Mouse (Mus musculus) cerebellum, adult 2 months (tissue): ENCODE measurements around the gene Tnf. TPM values are rescaled to one million over a fixed set of nuclear protein-coding genes. Genes with fewer than 3 reads are reported as not detected.
"Not testable (repeated sequence)": the region's sequence is repeated elsewhere in the genome, so short reads cannot be mapped to it uniquely, and the experiment has no call there.

Experiments used
- DNase-seq, 2 experiments: peaks; one replicate each; pipeline ENCODE4 v3.0.0; 2021
- H3K27ac ChIP-seq: fragments of 200-500 bp; 2 replicates; pipeline ENCODE4 v1.5.1; 2012; ENCODE audit warnings: low read length, control low read depth, inconsistent platforms; ENCODE audit not compliant: insufficient read depth
- H3K27me3 ChIP-seq: fragments of 200-500 bp; 2 replicates; pipeline ENCODE4 v1.6.1; 2012; ENCODE audit warnings: inconsistent platforms, mild to moderate bottlenecking, low read length, moderate library complexity; ENCODE audit not compliant: control insufficient read depth, insufficient read depth
- H3K4me1 ChIP-seq: fragments of 200-500 bp; 2 replicates; pipeline ENCODE4 v1.6.1; 2011; ENCODE audit warnings: low read length; ENCODE audit not compliant: control insufficient read depth, insufficient read depth
- H3K4me3 ChIP-seq: fragments of 200-500 bp; replicated peaks from 2 replicates; pipeline ENCODE3; 2011; ENCODE audit warnings: mild to moderate bottlenecking, low read depth, low read length, control low read depth; ENCODE audit not compliant: insufficient read depth
- CTCF ChIP-seq: fragments of 200-500 bp; IDR thresholded peaks from 2 replicates; pipeline ENCODE4 v1.5.1; 2011; ENCODE audit warnings: low read depth, mild to moderate bottlenecking, control low read depth, low read length, moderate library complexity, borderline replicate concordance; ENCODE audit not compliant: insufficient read depth
- POLR2A ChIP-seq: fragments of 200-500 bp; IDR thresholded peaks from 2 replicates; pipeline ENCODE4 v1.6.1; 2011; ENCODE audit warnings: low read length, control low read depth, borderline replicate concordance; ENCODE audit not compliant: insufficient read depth
- WGBS: fragments of 180-500 bp; shearing (Covaris S2); methylation state at CpG from one replicate; pipeline ENCODE4 v1.1.7; 2018; 5-methylcytosine and 5-hydroxymethylcytosine counted together
- polyA plus RNA-seq: library from polyadenylated mRNA; depleted of rRNA; stranded (reverse); fragments of >200 nt; gene quantifications from 2 replicates; pipeline ENCODE4 v1.2.3, GENCODE M21; 2012

Gene Tnf
- polyA plus RNA-seq, 1 experiment, result not detected

- DNase-seq, result peak; percentile 60 to 66
- peak; percentile 36; the same call in 1 of the 2 replicates for TF ChIP-seq POLR2A
- no peak for TF ChIP-seq CTCF
Measured at GRCm38 (mm10) chr17:35236996-35237395, 35.2 kb upstream of the Tnf start.

GRCm38 (mm10) chr17:35236390-35236746 lies 34.6 kb upstream of the Tnf start:
- peak; percentile 90 for TF ChIP-seq CTCF
- TF ChIP-seq POLR2A, result peak; percentile 49; the same call in 1 of the 2 replicates
- peaks cover 11% of the 10 kb centered on the region; the same call in 1 of the 2 replicates for H3K4me1 ChIP-seq
- 1% methylated on average over 18 of the region's 18 CpGs for WGBS

More at GRCm38 (mm10) chr17:35236996-35237395, 35.2 kb upstream of the Tnf start:
- peak overlapping the region; percentile 82 for H3K27ac ChIP-seq
- H3K4me1 ChIP-seq, result peaks cover 8% of the 10 kb centered on the region; the same call in 1 of the 2 replicates
- H3K27me3 ChIP-seq, result no peaks in the 10 kb centered on the region
- 9% methylated on average over 9 of the region's 9 CpGs for whole genome bisulfite sequencing
- H3K4me3 ChIP-seq, result peak overlapping the region; percentile 83

GRCm38 (mm10) chr17:35235614-35236389 lies 34.0 kb upstream of the Tnf start, which contains the start of gene Nfkbil1:
Gene Nfkbil1 (minus strand): TSS chr17:35235792.
- Histone ChIP-seq H3K27me3 (no peaks in the 10 kb centered on the region), H3K4me1 (peaks cover 11% of the 10 kb centered on the region; the same call in 1 of the 2 replicates), H3K4me3 (peak within 1 kb of the TSS; percentile 83), H3K27ac (peak within 1 kb of the TSS; percentile 82)
- 0 out of 2 replicates have a peak, but pooled peaks have one; percentile 7 for TF ChIP-seq CTCF
- TF ChIP-seq POLR2A, result peak; percentile 76; the same call in 1 of the 2 replicates
- peak; percentile 91 to 94 for DNase-seq
- WGBS, result under 1% methylated on average over 35 of the region's 35 CpGs

More at GRCm38 (mm10) chr17:35236390-35236746, 34.6 kb upstream of the Tnf start:
- Histone ChIP-seq H3K27ac (peak overlapping the region; percentile 82), H3K27me3 (no peaks in the 10 kb centered on the region), H3K4me3 (peak overlapping the region; percentile 83)
- peak; percentile 97 to 100 for DNase-seq

GRCm38 (mm10) chr17:35234903-35235302 lies 33.1 kb upstream of the Tnf start:
- Histone ChIP-seq H3K27ac (peak overlapping the region; percentile 79), H3K4me3 (peak overlapping the region; percentile 83), H3K4me1 (peaks cover 5% of the 10 kb centered on the region; the same call in 1 of the 2 replicates), H3K27me3 (no peaks in the 10 kb centered on the region)
- 3% methylated on average over 31 of the region's 31 CpGs for WGBS
- TF ChIP-seq CTCF, result no peak
- TF ChIP-seq POLR2A, result no peak
- peak; percentile 48 to 61 for DNase-seq

- not testable (repeated sequence) for H3K27me3 ChIP-seq, H3K4me1 ChIP-seq, DNase-seq, H3K4me3 ChIP-seq, H3K27ac ChIP-seq
- 60% methylated on average over 7 of the region's 7 CpGs for WGBS
Measured at GRCm38 (mm10) chr17:35234090-35234489, 32.3 kb upstream of the Tnf start.

GRCm38 (mm10) chr17:35233114-35233980 lies 31.5 kb upstream of the Tnf start, which contains the start of gene Atp6v1g2:
Gene Atp6v1g2 (plus strand): TSS chr17:35233660.
- Histone ChIP-seq H3K4me3 (peak within 1 kb of the TSS; percentile 83), H3K4me1 (peaks cover 5% of the 10 kb centered on the region; the same call in 1 of the 2 replicates), H3K27ac (no peak within 1 kb of the TSS), H3K27me3 (no peaks in the 10 kb centered on the region)
- DNase-seq, result no peak
- TF ChIP-seq CTCF (no peak), POLR2A (no peak)
- WGBS, result 45% methylated on average over 18 of the region's 18 CpGs

GRCm38 (mm10) chr17:35232659-35233058 lies 30.9 kb upstream of the Tnf start:
- H3K4me3 ChIP-seq, result no peak overlapping the region
- 88% methylated on average over 5 of the region's 5 CpGs for WGBS
- peaks cover 5% of the 10 kb centered on the region; the same call in 1 of the 2 replicates for H3K4me1 ChIP-seq
- H3K27ac ChIP-seq, result no peak overlapping the region
- H3K27me3 ChIP-seq, result no peaks in the 10 kb centered on the region
- DNase-seq, result no peak
- TF ChIP-seq POLR2A, result no peak
- no peak for TF ChIP-seq CTCF
